Mouse (Mus musculus): ENCODE results near the gene Ppp1r9a.

DNA sequence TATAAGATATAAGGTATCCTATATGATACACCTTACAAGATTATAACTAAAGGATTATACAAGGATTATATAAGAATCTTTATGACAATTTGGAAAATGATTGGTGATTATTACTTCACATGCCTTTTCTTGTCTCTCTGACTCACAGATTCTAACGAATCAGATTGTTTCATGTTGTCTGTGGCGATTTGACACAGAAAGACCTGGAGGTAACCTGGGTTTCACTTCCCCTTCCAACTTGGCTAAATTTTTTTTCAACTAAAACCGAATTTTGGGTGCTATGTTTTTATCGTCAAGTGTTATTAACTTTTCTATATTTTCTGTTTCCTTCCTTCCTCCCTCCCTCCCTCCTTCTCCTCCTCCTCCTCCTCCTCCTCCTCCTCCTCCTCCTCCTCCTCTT is 64.5 kb downstream of the Ppp1r9a start:
- TF ChIP-seq CTCF (IDR thresholded peaks at IDR 0.05; ENCODE audit: control insufficient read depth, insufficient read depth, insufficient read length) (no peak), MYOG (IDR thresholded peaks at IDR 0.05; ENCODE audit: control insufficient read depth, extremely low read depth, insufficient read length) (no peak), MYOD1 (IDR thresholded peaks at IDR 0.05; ENCODE audit: control insufficient read depth, insufficient read length, low read depth) (no peak), USF1 (IDR thresholded peaks at IDR 0.05; ENCODE audit: low read depth) (no peak), CEBPB (IDR thresholded peaks at IDR 0.05; ENCODE audit: low read depth) (no peak), MAX (IDR thresholded peaks at IDR 0.05) (no peak), FOSL1 (IDR thresholded peaks at IDR 0.05; ENCODE audit: insufficient read depth, low read length, poor library complexity, severe bottlenecking) (no peak)
